Mouse (Mus musculus): ENCODE data around the gene Rbm48. TPM values are rescaled to one million over a fixed set of nuclear protein-coding genes. Genes with fewer than 3 reads are reported as not detected.
"Not testable (repeated sequence)": the region's sequence is repeated elsewhere in the genome, so short reads cannot be mapped to it uniquely, and the experiment has no call there.

Gene Rbm48
- 15.5 and 16.6 TPM in 2 replicates for polyA plus RNA-seq (2015; fragmentation: Nextera tagmentation; extraction: Ambion mirVana)

DNA sequence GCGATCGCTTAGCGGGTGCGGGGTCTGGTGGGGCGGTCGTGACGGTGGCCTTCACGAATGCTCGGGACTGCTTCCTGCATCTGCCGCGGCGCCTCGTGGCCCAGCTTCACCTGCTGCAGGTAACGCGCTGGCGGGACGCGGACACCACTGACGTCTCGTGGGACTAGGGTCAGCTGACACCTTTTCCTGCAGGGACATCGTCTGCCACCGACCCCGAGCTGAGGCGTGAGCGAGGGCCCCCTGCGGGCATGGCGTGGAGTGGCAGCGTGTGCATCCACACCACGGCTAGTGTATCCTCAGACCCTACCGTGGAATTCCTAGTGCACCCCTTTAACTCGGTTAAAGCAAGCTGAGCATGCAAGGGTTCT lies at the start of gene Rbm48:
Rbm48 (minus strand) TSS at position 187 of the 368 bp plus-strand sequence.
- peak; percentile 79 for ATAC-seq (ENCODE audit: low FRiP score, low read depth)
- Histone ChIP-seq H3K27ac (replicated peaks) (peak within 1 kb of the TSS; percentile 85), H3K27me3 (no peaks in the 10 kb centered on the region), H3K36me3 (peaks cover 11% of the 10 kb centered on the region), H3K4me2 (peak within 1 kb of the TSS; percentile 63), H3K4me1 (replicated peaks) (peaks cover 21% of the 10 kb centered on the region), H3K9ac (peak within 1 kb of the TSS; percentile 68), H3K9me3 (no peaks in the 10 kb centered on the region), H3K4me3 (peak within 1 kb of the TSS; percentile 83)
- WGBS, result 1% methylated on average over 31 of the region's 31 CpGs

GRCm38 (mm10) chr5:3645326-3645725 lies 48.9 kb upstream of the Rbm48 start:
- WGBS, result 81% methylated on average over 6 of the region's 6 CpGs
- Histone ChIP-seq H3K4me2 (no peak overlapping the region), H3K27ac (replicated peaks) (no peak overlapping the region), H3K27me3 (no peaks in the 10 kb centered on the region), H3K4me1 (replicated peaks) (peaks cover 19% of the 10 kb centered on the region), H3K9me3 (no peaks in the 10 kb centered on the region), H3K36me3 (peaks cover 29% of the 10 kb centered on the region), H3K4me3 (no peak overlapping the region), H3K9ac (no peak overlapping the region)
- ATAC-seq (ENCODE audit: low FRiP score, low read depth), result no peak

DNA sequence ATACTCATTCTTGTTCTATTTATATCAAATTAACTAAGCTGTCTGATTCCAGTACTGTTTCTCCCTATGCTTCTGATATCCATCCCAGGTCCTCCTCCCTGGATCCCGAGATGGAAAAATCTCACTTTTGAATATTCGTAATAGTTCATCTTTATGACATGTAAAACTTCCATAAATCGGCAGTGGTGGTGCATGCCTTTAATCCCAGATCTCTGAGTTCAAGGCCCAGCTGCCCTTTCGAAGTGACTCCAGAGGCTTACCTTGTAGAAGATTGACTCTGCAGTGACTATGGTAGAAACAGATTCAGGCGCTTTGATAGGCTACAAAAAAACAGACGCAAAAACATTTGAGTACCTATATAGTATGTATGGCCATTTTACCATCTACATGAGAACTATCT lies 48.2 kb upstream of the Rbm48 start:
- ATAC-seq (ENCODE audit: low FRiP score, low read depth), result no peak

DNA sequence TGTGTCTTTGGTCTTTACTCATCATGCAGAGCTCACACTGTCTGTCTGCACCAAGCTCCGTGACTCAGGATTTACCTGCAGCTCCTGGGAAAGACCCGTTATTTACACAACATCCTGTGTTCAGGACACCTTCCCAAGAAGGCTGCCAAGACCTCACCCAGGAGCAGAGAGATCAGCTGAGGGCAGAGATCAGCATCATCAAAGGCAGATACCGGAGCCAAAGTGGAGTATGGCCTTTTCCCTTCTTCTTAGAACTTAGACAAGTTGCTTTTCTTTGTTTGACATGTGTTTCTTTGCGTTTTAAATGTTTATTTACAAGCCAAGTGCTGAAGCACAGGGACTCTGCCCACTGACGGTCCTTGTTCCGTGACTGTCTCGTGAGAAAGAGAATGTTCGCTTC lies 38.9 kb upstream of the Rbm48 start:
- no peak overlapping the region for H3K4me3 ChIP-seq
- H3K9ac ChIP-seq, result no peak overlapping the region
- ATAC-seq (ENCODE audit: low FRiP score, low read depth), result no peak
- no peaks in the 10 kb centered on the region for H3K27me3 ChIP-seq
- H3K4me1 ChIP-seq (replicated peaks), result no peaks in the 10 kb centered on the region
- no peak overlapping the region for H3K4me2 ChIP-seq
- 86% methylated on average over 8 of the region's 8 CpGs for WGBS
- H3K36me3 ChIP-seq, result peaks cover 19% of the 10 kb centered on the region
- H3K9me3 ChIP-seq, result no peaks in the 10 kb centered on the region
- no peak overlapping the region for H3K27ac ChIP-seq (replicated peaks)

More for the DNA sequence above, 48.2 kb upstream of the Rbm48 start:
- no peak overlapping the region for H3K27ac ChIP-seq (replicated peaks)
- H3K9ac ChIP-seq, result no peak overlapping the region
- H3K27me3 ChIP-seq, result no peaks in the 10 kb centered on the region
- no peak overlapping the region for H3K4me2 ChIP-seq
- H3K36me3 ChIP-seq, result peaks cover 32% of the 10 kb centered on the region
- WGBS, result 97% methylated on average over 6 of the region's 6 CpGs
- peaks cover 19% of the 10 kb centered on the region for H3K4me1 ChIP-seq (replicated peaks)
- H3K9me3 ChIP-seq, result no peaks in the 10 kb centered on the region
- no peak overlapping the region for H3K4me3 ChIP-seq

GRCm38 (mm10) chr5:3633951-3634350 lies 37.6 kb upstream of the Rbm48 start:
- ATAC-seq (ENCODE audit: low FRiP score, low read depth), result no peak
- 74% methylated on average over 4 of the region's 4 CpGs for WGBS
- Histone ChIP-seq H3K27ac (replicated peaks) (no peak overlapping the region), H3K4me2 (no peak overlapping the region), H3K4me1 (replicated peaks) (no peaks in the 10 kb centered on the region), H3K27me3 (no peaks in the 10 kb centered on the region), H3K4me3 (no peak overlapping the region), H3K9ac (no peak overlapping the region), H3K36me3 (peaks cover 25% of the 10 kb centered on the region), H3K9me3 (no peaks in the 10 kb centered on the region)

DNA sequence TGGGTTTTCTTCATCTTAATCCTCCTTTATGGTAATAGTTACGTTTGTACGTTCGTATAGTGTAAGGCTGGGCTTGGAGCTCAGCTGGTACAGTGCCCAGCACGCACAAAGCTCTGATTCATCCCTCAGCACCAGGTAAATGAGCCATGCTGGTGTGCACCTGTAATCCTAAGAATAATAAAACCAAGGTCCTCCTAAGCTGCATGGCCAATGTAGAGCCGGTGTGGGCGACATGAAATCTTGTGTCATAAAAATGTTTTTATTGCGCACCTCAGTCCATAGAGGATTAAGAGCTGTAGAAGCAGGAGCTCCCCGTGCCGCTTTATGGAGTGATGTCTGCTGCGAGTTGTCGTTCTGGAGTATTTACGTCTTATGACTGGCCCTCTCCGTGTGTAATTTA lies 36.9 kb upstream of the Rbm48 start:
- no peak for ATAC-seq (ENCODE audit: low FRiP score, low read depth)
- Histone ChIP-seq H3K9me3 (no peaks in the 10 kb centered on the region), H3K36me3 (peaks cover 26% of the 10 kb centered on the region), H3K4me3 (no peak overlapping the region), H3K4me1 (replicated peaks) (no peaks in the 10 kb centered on the region), H3K27me3 (no peaks in the 10 kb centered on the region), H3K4me2 (no peak overlapping the region), H3K9ac (no peak overlapping the region), H3K27ac (replicated peaks) (no peak overlapping the region)
- WGBS, result 96% methylated on average over 13 of the region's 13 CpGs

DNA sequence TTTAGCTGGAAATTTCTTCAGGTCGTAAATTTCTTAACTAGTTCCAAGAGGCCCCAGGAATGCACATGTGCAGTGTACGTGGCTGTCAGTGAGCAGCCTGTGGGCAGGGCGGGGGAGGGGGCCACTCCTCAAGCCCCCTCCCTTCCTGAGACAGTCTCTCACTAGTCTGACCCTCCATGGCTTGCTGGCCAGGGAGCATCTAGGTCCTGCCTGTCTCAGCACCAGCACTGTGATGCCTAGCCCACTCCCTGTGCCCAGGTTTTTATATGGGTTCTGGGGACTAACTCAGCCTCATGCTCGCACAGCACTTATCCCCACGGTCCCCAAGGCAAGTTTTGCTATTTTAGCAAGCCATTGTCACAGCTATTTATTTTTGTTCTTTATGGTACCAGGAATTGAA lies 35.9 kb upstream of the Rbm48 start:
- Histone ChIP-seq H3K4me2 (no peak overlapping the region), H3K27ac (replicated peaks) (no peak overlapping the region), H3K36me3 (peaks cover 29% of the 10 kb centered on the region), H3K27me3 (no peaks in the 10 kb centered on the region), H3K9ac (no peak overlapping the region), H3K9me3 (no peaks in the 10 kb centered on the region), H3K4me1 (replicated peaks) (no peaks in the 10 kb centered on the region), H3K4me3 (no peak overlapping the region)
- WGBS, result 91% methylated on average over 5 of the region's 5 CpGs
- ATAC-seq (ENCODE audit: low FRiP score, low read depth), result peak; percentile 42; the same call in 1 of the 2 replicates

- no peak for ATAC-seq (ENCODE audit: low FRiP score, low read depth)
- no peak overlapping the region for H3K27ac ChIP-seq (replicated peaks)
- no peaks in the 10 kb centered on the region for H3K27me3 ChIP-seq
- H3K4me1 ChIP-seq (replicated peaks), result no peaks in the 10 kb centered on the region
- no peak overlapping the region for H3K9ac ChIP-seq
- 50% methylated on average over 16 of the region's 16 CpGs for WGBS
- H3K4me2 ChIP-seq, result no peak overlapping the region
- H3K36me3 ChIP-seq, result peaks cover 34% of the 10 kb centered on the region
- H3K4me3 ChIP-seq, result no peak overlapping the region
- H3K9me3 ChIP-seq, result no peaks in the 10 kb centered on the region
These were observed 35.3 kb upstream of the Rbm48 start for GRCm38 (mm10) chr5:3631512-3632271.

- no peak for ATAC-seq (ENCODE audit: low FRiP score, low read depth)
- H3K4me2 ChIP-seq, result no peak overlapping the region
- no peak overlapping the region for H3K9ac ChIP-seq
- no peak overlapping the region for H3K4me3 ChIP-seq
- H3K27ac ChIP-seq (replicated peaks), result no peak overlapping the region
- peaks cover 44% of the 10 kb centered on the region for H3K36me3 ChIP-seq
- H3K27me3 ChIP-seq, result no peaks in the 10 kb centered on the region
- WGBS, result 93% methylated on average over 5 of the region's 5 CpGs
- no peaks in the 10 kb centered on the region for H3K9me3 ChIP-seq
- H3K4me1 ChIP-seq (replicated peaks), result no peaks in the 10 kb centered on the region
These were observed 33.7 kb upstream of the Rbm48 start for GRCm38 (mm10) chr5:3630055-3630454.

DNA sequence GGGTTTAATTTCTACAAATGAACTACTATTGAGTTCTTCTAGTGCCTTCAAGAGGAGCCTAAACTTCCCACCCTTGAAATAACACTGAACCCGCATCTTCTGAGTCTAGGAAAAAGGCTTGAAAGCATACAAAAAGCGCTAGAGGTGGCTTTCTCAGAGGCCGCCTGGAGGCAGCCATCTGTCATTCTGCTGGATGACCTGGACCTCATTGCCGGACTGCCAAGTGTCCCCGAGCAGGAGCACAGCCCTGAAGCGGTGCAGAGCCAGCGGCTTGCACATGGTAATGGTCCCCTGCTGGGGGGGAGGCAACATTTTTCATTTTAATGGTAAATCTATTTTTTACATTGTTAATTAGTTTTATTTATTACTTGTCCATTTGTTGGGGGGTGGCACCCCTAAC lies 24.1 kb upstream of the Rbm48 start:
- H3K4me2 ChIP-seq, result no peak overlapping the region
- WGBS, result 81% methylated on average over 7 of the region's 7 CpGs

DNA sequence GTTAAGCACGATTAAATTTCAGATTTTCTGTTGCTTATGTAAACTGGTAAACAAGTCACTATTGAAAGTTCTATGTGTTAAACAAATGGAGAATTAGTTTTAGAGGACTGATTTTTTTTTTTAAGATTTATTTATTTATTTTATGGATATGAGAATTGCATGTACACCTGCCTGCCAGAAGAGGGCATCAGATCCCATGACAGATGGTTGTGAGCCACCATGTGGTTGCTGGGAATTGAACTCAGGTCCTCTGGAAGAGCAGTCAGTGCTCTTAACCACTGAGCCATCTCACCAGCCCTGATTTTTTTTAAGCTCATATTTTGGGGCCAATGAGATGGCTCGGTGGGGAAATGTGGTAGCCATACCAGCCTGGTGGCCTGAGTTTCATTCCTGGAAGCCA lies 15.4 kb upstream of the Rbm48 start:
- peaks cover 56% of the 10 kb centered on the region for H3K36me3 ChIP-seq
- H3K27ac ChIP-seq (replicated peaks); H3K4me2 ChIP-seq; H3K4me1 ChIP-seq (replicated peaks); H3K9me3 ChIP-seq; H3K27me3 ChIP-seq; H3K4me3 ChIP-seq; H3K9ac ChIP-seq; ATAC-seq (ENCODE audit: low FRiP score, low read depth): not testable (repeated sequence)
- 94% methylated on average over 2 of the region's 2 CpGs for WGBS

More for the DNA sequence above, 24.1 kb upstream of the Rbm48 start:
- H3K4me1 ChIP-seq (replicated peaks), result no peaks in the 10 kb centered on the region
- no peak overlapping the region for H3K4me3 ChIP-seq
- H3K9me3 ChIP-seq, result no peaks in the 10 kb centered on the region
- H3K27ac ChIP-seq (replicated peaks), result no peak overlapping the region
- ATAC-seq (ENCODE audit: low FRiP score, low read depth), result no peak
- H3K9ac ChIP-seq, result no peak overlapping the region
- H3K36me3 ChIP-seq, result peaks cover 62% of the 10 kb centered on the region
- no peaks in the 10 kb centered on the region for H3K27me3 ChIP-seq

- Histone ChIP-seq H3K27ac (replicated peaks) (no peak overlapping the region), H3K27me3 (no peaks in the 10 kb centered on the region), H3K9me3 (no peaks in the 10 kb centered on the region), H3K9ac (no peak overlapping the region), H3K4me2 (no peak overlapping the region), H3K4me1 (replicated peaks) (no peaks in the 10 kb centered on the region), H3K36me3 (peaks cover 56% of the 10 kb centered on the region), H3K4me3 (no peak overlapping the region)
- 98% methylated on average over 7 of the region's 7 CpGs for WGBS
- no peak for ATAC-seq (ENCODE audit: low FRiP score, low read depth)
These were observed 12.9 kb upstream of the Rbm48 start for GRCm38 (mm10) chr5:3609241-3609640.

- Histone ChIP-seq H3K4me1 (replicated peaks) (no peaks in the 10 kb centered on the region), H3K27ac (replicated peaks) (no peak overlapping the region), H3K27me3 (no peaks in the 10 kb centered on the region), H3K4me2 (no peak overlapping the region), H3K9ac (no peak overlapping the region), H3K4me3 (no peak overlapping the region), H3K36me3 (peaks cover 50% of the 10 kb centered on the region), H3K9me3 (no peaks in the 10 kb centered on the region)
- ATAC-seq (ENCODE audit: low FRiP score, low read depth), result no peak
- WGBS, result 96% methylated on average over 9 of the region's 9 CpGs
These were observed 10.7 kb upstream of the Rbm48 start for GRCm38 (mm10) chr5:3607114-3607513.
